Mouse (Mus musculus): ENCODE data around the gene Gm4302.
"Not testable (repeated sequence)": the region's sequence is repeated elsewhere in the genome, so short reads cannot be mapped to it uniquely, and the experiment has no call there.

DNA sequence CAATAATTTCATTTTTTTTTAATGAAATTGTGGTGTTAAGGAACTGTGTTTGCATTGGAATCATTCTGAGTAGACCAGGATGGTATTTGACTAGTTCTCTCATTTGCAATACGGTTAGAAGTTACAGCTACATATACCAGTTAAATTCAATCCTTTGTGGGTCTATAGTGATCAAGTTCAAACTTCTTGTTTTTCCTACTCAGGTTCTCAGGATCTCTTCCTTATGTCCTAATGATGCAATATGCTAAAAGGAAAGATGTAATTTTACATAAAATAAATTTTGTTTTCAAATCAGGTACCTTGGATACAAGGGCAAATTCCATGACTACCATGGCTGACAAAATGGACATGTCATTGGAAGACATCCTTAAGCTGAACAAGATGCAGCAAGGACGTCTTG is 5.3 kb upstream of the Gm4302 start, which contains the start of gene Gm4301:
- not testable (repeated sequence) for TF ChIP-seq CTCF (IDR thresholded peaks at IDR 0.05; ENCODE audit: insufficient read depth, low read length); POLR2A (IDR thresholded peaks at IDR 0.05; ENCODE audit: borderline replicate concordance, extremely low read depth, low read depth, low read length)
